10 mouse cellular contexts compared by ENCODE assay signal in the genomic region with DNA sequence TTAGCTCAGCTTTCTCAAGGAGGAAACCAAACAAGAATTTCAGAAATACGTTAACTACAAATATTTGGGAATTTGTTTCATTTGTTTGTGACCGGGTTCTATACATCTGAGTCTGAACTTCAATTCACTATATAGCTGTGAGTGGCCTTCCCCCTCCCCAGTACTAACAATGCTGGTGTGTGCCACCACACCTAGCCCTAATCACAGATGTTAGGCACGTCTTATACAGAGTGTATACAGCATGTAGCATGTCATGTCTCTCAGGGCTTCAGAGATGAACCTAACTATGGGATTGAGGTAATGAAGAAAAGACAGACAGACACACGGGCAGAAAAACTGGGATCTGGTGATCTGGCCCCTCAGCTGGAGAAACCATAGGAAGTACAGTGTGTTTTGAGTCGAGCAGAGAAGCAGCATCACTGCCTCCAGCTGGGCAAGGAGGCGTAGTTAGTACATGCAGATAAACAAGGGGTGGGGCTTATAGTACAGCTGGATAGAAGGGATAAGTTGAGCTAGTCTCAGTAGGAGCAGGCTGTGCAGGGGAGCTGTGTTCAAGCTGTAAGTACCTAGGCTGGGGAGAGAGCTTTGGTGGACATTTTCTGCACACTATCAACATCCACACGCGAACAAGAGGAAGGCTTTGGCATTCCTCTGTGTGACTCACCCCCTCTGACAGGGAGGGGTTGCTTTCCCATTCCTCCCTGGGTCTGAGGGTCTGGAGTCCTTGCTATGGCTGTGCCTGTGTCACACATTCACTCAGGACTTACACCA. TPM values are rescaled to one million over a fixed set of nuclear protein-coding genes. Genes with fewer than 3 reads are reported as not detected.
A peak's percentile ranks its signal among the peaks of the same experiment; 100 is the strongest.
DNase-seq lines count a peak whose midpoint lies in the region; ATAC-seq and TF ChIP-seq lines count a peak whose summit lies in the region.
"Had no signal": no experiment of that assay in that cellular context is flagged by ENCODE, and none has a peak within 500 bp of the region (broad histone marks: within the 10 kb centered on the region; RNA-seq: fewer than 3 reads in every experiment).

No protein-coding gene starts in this region.

- no peaks in the 10 kb centered on the region for H3K9me3 ChIP-seq in kidney, postnatal 0 days (replicated peaks; ENCODE audit: low read length)
- H3K9me3 ChIP-seq in neural tube, embryonic 15.5 days (replicated peaks), result no peaks in the 10 kb centered on the region
- H3K9me3 ChIP-seq: hindbrain, embryonic 15.5 days had no signal

- no peak; the same call in 1 of the 2 replicates for ATAC-seq in kidney, postnatal 0 days (replicated peaks; ENCODE audit: low FRiP score, low read depth)
- ATAC-seq in common myeloid progenitor, adult 5-6 weeks (replicated peaks; ENCODE audit: low read depth, poor library complexity, severe bottlenecking), result peak; percentile 65
- ATAC-seq in megakaryocyte-erythroid progenitor cell, adult 5-6 weeks (replicated peaks; ENCODE audit: low FRiP score, low TSS enrichment, poor library complexity, severe bottlenecking), result peak; percentile 100
- no peak; the same call in 1 of the 2 replicates for ATAC-seq in neural tube, embryonic 15.5 days (ENCODE audit: low FRiP score)

- H3K27me3 ChIP-seq in cerebellum, adult 2 months (ENCODE audit: control insufficient read depth, insufficient read depth, low read length), result no peaks in the 10 kb centered on the region
- no peaks in the 10 kb centered on the region for H3K27me3 ChIP-seq in kidney, postnatal 0 days (ENCODE audit: insufficient read depth, low read length)
- no peaks in the 10 kb centered on the region for H3K27me3 ChIP-seq in kidney, adult 2 months (replicated peaks; ENCODE audit: control insufficient read depth, insufficient read depth, low read length)
- H3K27me3 ChIP-seq in neural tube, embryonic 15.5 days (replicated peaks), result no peaks in the 10 kb centered on the region
- H3K27me3 ChIP-seq: hindbrain, embryonic 15.5 days had no signal

- WGBS in cerebellum, adult 2 months, result 57% methylated on average over 8 of the region's 8 CpGs
- 52% methylated on average over 8 of the region's 8 CpGs for WGBS in kidney, postnatal 0 days
- WGBS in kidney, adult 2 months, result 63% methylated on average over 8 of the region's 8 CpGs
- 66% methylated on average over 8 of the region's 8 CpGs for WGBS in neural tube, embryonic 15.5 days

- no peak for DNase-seq in cerebellum, adult 2 months
- no peak for DNase-seq in cerebellum, postnatal 25 days
- DNase-seq in kidney, postnatal 0 days (ENCODE audit: low spot score), result peak; percentile 47
- no peak for DNase-seq in kidney, adult 2 months
- DNase-seq in urinary bladder, postnatal 14 days (ENCODE audit: low spot score), result no peak
- DNase-seq: left cerebral cortex, postnatal 4 days had no signal

- peak overlapping the region; percentile 13; the same call in 1 of the 2 replicates for H3K27ac ChIP-seq in cerebellum, adult 2 months (ENCODE audit: insufficient read depth, low read length)
- no peak overlapping the region for H3K27ac ChIP-seq in kidney, postnatal 0 days
- H3K27ac ChIP-seq in kidney, adult 2 months (ENCODE audit: insufficient read depth, low read depth, low read length), result no peak overlapping the region
- no peak overlapping the region for H3K27ac ChIP-seq in neural tube, embryonic 15.5 days (replicated peaks)
- H3K27ac ChIP-seq: hindbrain, embryonic 15.5 days had no signal

- TF ChIP-seq CTCF in cerebellum, adult 2 months (IDR thresholded peaks at IDR 0.05; ENCODE audit: borderline replicate concordance, insufficient read depth, low read depth, low read length), result no peak
- TF ChIP-seq CTCF in kidney, postnatal 0 days (IDR thresholded peaks at IDR 0.05; ENCODE audit: low read depth), result no peak
- no peak for TF ChIP-seq CTCF in kidney, adult 2 months (conservative IDR thresholded peaks at IDR 0.05; ENCODE audit: insufficient read depth, insufficient read length, low read depth, low read length)

- no peak overlapping the region for H3K4me3 ChIP-seq in cerebellum, adult 2 months (replicated peaks; ENCODE audit: insufficient read depth, low read depth, low read length)
- no peak overlapping the region for H3K4me3 ChIP-seq in kidney, postnatal 0 days (replicated peaks; ENCODE audit: low read depth, low read length)
- no peak overlapping the region for H3K4me3 ChIP-seq in kidney, adult 2 months (ENCODE audit: insufficient read depth, low read depth, low read length)
- no peak overlapping the region for H3K4me3 ChIP-seq in neural tube, embryonic 15.5 days (replicated peaks)
- H3K4me3 ChIP-seq: hindbrain, embryonic 15.5 days had no signal

- H3K4me2 ChIP-seq in kidney, postnatal 0 days (ENCODE audit: low read length), result no peak overlapping the region
- H3K4me2 ChIP-seq in neural tube, embryonic 15.5 days, result no peak overlapping the region
- H3K4me2 ChIP-seq: hindbrain, embryonic 15.5 days had no signal

- no peak overlapping the region for H3K9ac ChIP-seq in kidney, postnatal 0 days (ENCODE audit: low read depth, low read length)
- H3K9ac ChIP-seq in neural tube, embryonic 15.5 days (replicated peaks), result no peak overlapping the region
- H3K9ac ChIP-seq: hindbrain, embryonic 15.5 days had no signal

- H3K36me3 ChIP-seq in kidney, postnatal 0 days (ENCODE audit: insufficient read depth, low read length), result no peaks in the 10 kb centered on the region
- H3K36me3 ChIP-seq in kidney, adult 2 months (ENCODE audit: control insufficient read depth, insufficient read depth, low read length), result no peaks in the 10 kb centered on the region
- H3K36me3 ChIP-seq in neural tube, embryonic 15.5 days, result no peaks in the 10 kb centered on the region
- H3K36me3 ChIP-seq: hindbrain, embryonic 15.5 days had no signal

- H3K4me1 ChIP-seq in cerebellum, adult 2 months (ENCODE audit: control insufficient read depth, insufficient read depth, low read length), result peaks cover 18% of the 10 kb centered on the region
- H3K4me1 ChIP-seq in kidney, postnatal 0 days (replicated peaks; ENCODE audit: insufficient read depth, low read length), result no peaks in the 10 kb centered on the region
- H3K4me1 ChIP-seq in kidney, adult 2 months (ENCODE audit: control insufficient read depth, insufficient read depth, low read length), result no peaks in the 10 kb centered on the region
- H3K4me1 ChIP-seq in neural tube, embryonic 15.5 days, result no peaks in the 10 kb centered on the region
- H3K4me1 ChIP-seq: hindbrain, embryonic 15.5 days had no signal

- TF ChIP-seq POLR2A in cerebellum, adult 2 months (IDR thresholded peaks at IDR 0.05; ENCODE audit: borderline replicate concordance, insufficient read depth, low read length), result no peak
- TF ChIP-seq POLR2A in kidney, adult 2 months (IDR thresholded peaks at IDR 0.05; ENCODE audit: low read depth, low read length), result no peak

RNA-seq across cellular contexts. Expression of a gene that starts 8.1 kb away (rescaled TPM):
- polyA plus RNA-seq in cerebellum, adult 2 months (2012; rRNA removed), result 77.4 and 83.8 TPM in 2 replicates
- polyA plus RNA-seq in kidney, postnatal 0 days (2015; fragmentation: Nextera tagmentation; extraction: Ambion mirVana), result 44.1 and 46.3 TPM in 2 replicates
- polyA plus RNA-seq in kidney, adult 2 months (2012; rRNA removed), result 13.0 and 15.7 TPM in 2 replicates
- 72.2 and 76.2 TPM in 2 replicates for total RNA-seq in common myeloid progenitor, adult 5-6 weeks (2017)
- 40.2 and 46.4 TPM in 2 replicates for total RNA-seq in megakaryocyte-erythroid progenitor cell, adult 5-6 weeks (2014; fragmentation: Nextera tagmentation)
- total RNA-seq in megakaryocyte-erythroid progenitor cell, adult 5-6 weeks (2017), result 60.6 and 67.3 TPM in 2 replicates
- 34.4 and 34.7 TPM in 2 replicates for polyA plus RNA-seq in neural tube, embryonic 15.5 days (2015; fragmentation: Nextera tagmentation; extraction: Ambion mirVana)

RNA-seq across cellular contexts. Expression of a gene that starts 9.0 kb away (rescaled TPM):
- 61.6 and 63.7 TPM in 2 replicates for polyA plus RNA-seq in cerebellum, adult 2 months (2012; rRNA removed)
- polyA plus RNA-seq in kidney, postnatal 0 days (2015; fragmentation: Nextera tagmentation; extraction: Ambion mirVana), result 37.9 and 48.3 TPM in 2 replicates
- polyA plus RNA-seq in kidney, adult 2 months (2012; rRNA removed), result 11.7 and 12.1 TPM in 2 replicates
- total RNA-seq in common myeloid progenitor, adult 5-6 weeks (2017), result 22.6 and 30.6 TPM in 2 replicates
- total RNA-seq in megakaryocyte-erythroid progenitor cell, adult 5-6 weeks (2014; fragmentation: Nextera tagmentation), result 16.7 and 19.4 TPM in 2 replicates
- 15.0 and 23.5 TPM in 2 replicates for total RNA-seq in megakaryocyte-erythroid progenitor cell, adult 5-6 weeks (2017)
- polyA plus RNA-seq in neural tube, embryonic 15.5 days (2015; fragmentation: Nextera tagmentation; extraction: Ambion mirVana), result 49.4 and 58.2 TPM in 2 replicates

Comparison
In these comparisons a context has a peak if more than half of its experiments do, and no peak if none do; other contexts are left out.
1. ATAC-seq: peak in common myeloid progenitor, adult 5-6 weeks (single experiment) and megakaryocyte-erythroid progenitor cell, adult 5-6 weeks (single experiment); none in kidney, postnatal 0 days (single experiment) and neural tube, embryonic 15.5 days (single experiment).